Comparison of ENCODE assay signal across 8 mouse cellular contexts in the genomic region with DNA sequence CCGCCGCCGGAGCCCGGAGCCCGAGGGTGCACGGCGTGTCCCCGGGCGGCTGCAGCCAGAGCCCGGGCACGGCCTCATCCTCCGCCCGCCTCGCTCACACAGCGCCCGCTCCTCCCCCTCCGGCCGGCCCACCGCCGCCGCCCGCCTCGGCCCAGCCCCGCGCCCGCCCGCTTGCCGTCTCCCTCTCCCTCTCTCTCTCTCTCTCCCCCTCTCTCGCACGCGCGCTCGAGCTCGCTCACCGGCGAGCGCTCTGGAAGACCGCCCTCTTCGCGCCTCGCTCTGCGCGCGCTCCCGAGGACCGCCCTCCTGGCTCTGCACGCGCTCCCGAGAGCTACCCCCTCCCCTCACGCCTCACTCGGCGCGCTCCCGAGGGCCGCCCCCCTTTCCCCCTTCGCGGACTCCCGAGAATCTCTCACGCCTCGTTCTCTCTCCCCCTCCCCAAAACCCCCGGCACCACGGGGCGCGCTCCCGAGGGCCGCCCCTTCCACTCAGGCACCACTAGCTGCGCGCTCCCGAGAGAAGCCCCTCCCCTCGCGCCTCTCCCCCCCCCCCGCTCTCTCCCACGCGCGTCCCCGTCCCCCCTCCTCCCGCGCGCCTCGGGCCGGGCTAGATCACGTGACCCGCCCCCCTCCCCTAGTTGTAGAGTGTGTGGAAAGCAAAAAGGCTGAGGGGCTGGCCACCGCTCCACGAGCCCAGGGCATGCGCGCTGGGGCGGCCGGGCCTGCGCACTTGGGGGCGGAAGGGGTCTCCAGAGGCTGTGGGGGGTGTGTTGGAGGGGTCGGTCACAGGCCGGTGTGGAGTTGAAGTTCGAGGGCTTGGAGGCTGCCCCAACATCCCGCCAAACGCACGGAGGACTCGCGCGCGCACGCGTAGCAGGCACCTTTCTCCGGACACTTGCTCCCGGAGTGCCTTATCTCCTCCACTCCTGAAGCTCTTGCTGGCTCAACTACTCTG. TPM values are rescaled to one million over a fixed set of nuclear protein-coding genes. Genes with fewer than 3 reads are reported as not detected.
A peak's percentile ranks its signal among the peaks of the same experiment; 100 is the strongest.
DNase-seq lines count a peak whose midpoint lies in the region; ATAC-seq and TF ChIP-seq lines count a peak whose summit lies in the region.

A gene (minus strand): TSS at position 227 of the 954 bp plus-strand sequence.

- H3K9me3 ChIP-seq in E14TG2a.4 (ENCODE audit: low read length) = no peaks in the 10 kb centered on the region
- H3K9me3 ChIP-seq in forebrain, embryonic 16.5 days (ENCODE audit: control insufficient read depth, low read length) = no peaks in the 10 kb centered on the region
- no peaks in the 10 kb centered on the region for H3K9me3 ChIP-seq in liver, postnatal 0 days (ENCODE audit: low read length)

- TF ChIP-seq EP300 in liver, postnatal 0 days (IDR thresholded peaks at IDR 0.05; ENCODE audit: low read depth) = no peak

- ATAC-seq in forebrain, embryonic 16.5 days = peak; percentile 91
- peak; percentile 91 for ATAC-seq in liver, postnatal 0 days

- peak within 1 kb of the TSS; percentile 83 for H3K4me3 ChIP-seq in E14TG2a.4 (replicated peaks; ENCODE audit: low read length)
- H3K4me3 ChIP-seq in forebrain, embryonic 16.5 days (replicated peaks; ENCODE audit: low read length) = peak within 1 kb of the TSS; percentile 95
- peak within 1 kb of the TSS; percentile 62 for H3K4me3 ChIP-seq in liver, postnatal 0 days (ENCODE audit: low read depth, low read length)
- peak within 1 kb of the TSS; percentile 85 for H3K4me3 ChIP-seq in olfactory bulb, adult 2 months (ENCODE audit: insufficient read depth, low read depth, low read length)

- DNase-seq in cerebellum, adult 11 months = peak; percentile 85
- DNase-seq in heart, postnatal 14 days = peak; percentile 89 to 93
- peak; percentile 83 to 89 for DNase-seq in layer of hippocampus, adult 18-20 months (ENCODE audit: low spot score in 2 of 2)
- DNase-seq in liver, postnatal 0 days = peak; percentile 86
- DNase-seq in thymus, postnatal 0 days (ENCODE audit: low spot score) = peak; percentile 59

- no peaks in the 10 kb centered on the region for H3K36me3 ChIP-seq in E14TG2a.4 (ENCODE audit: insufficient read depth, low read length)
- H3K36me3 ChIP-seq in forebrain, embryonic 16.5 days (ENCODE audit: control insufficient read depth, insufficient read depth) = no peaks in the 10 kb centered on the region
- H3K36me3 ChIP-seq in liver, postnatal 0 days (replicated peaks; ENCODE audit: insufficient read depth, low read length) = no peaks in the 10 kb centered on the region

- no peak for TF ChIP-seq CTCF in E14TG2a.4 (conservative IDR thresholded peaks at IDR 0.05; ENCODE audit: low read length)
- no peak for TF ChIP-seq CTCF in liver, postnatal 0 days (IDR thresholded peaks at IDR 0.05; ENCODE audit: low read depth)
- 0 out of 2 replicates have a peak, but pooled peaks have one; percentile 5 for TF ChIP-seq CTCF in olfactory bulb, adult 2 months (IDR thresholded peaks at IDR 0.05; ENCODE audit: insufficient read depth, low read depth, low read length)

- peak within 1 kb of the TSS; percentile 98 for H3K9ac ChIP-seq in forebrain, embryonic 16.5 days (replicated peaks; ENCODE audit: low read depth, low read length)
- peak within 1 kb of the TSS; percentile 46 for H3K9ac ChIP-seq in liver, postnatal 0 days (replicated peaks)

- WGBS in forebrain, embryonic 16.5 days = under 1% methylated on average over 80 of the region's 105 CpGs
- under 1% methylated on average over 77 of the region's 105 CpGs for WGBS in liver, postnatal 0 days (ENCODE audit: insufficient replicate concordance)
- under 1% methylated on average over 89 of the region's 105 CpGs for WGBS in olfactory bulb, adult 2 months

- peaks cover 70% of the 10 kb centered on the region for H3K27me3 ChIP-seq in E14TG2a.4 (ENCODE audit: insufficient read depth, low read length)
- H3K27me3 ChIP-seq in forebrain, embryonic 16.5 days (replicated peaks; ENCODE audit: control insufficient read depth, insufficient read depth, low read length) = no peaks in the 10 kb centered on the region
- H3K27me3 ChIP-seq in liver, postnatal 0 days (ENCODE audit: insufficient read depth, low read length) = peaks cover 30% of the 10 kb centered on the region

- peak within 1 kb of the TSS; percentile 93 for H3K27ac ChIP-seq in forebrain, embryonic 16.5 days (ENCODE audit: low read length)
- peak within 1 kb of the TSS; percentile 48 for H3K27ac ChIP-seq in liver, postnatal 0 days (ENCODE audit: low read depth)
- peak within 1 kb of the TSS; percentile 70 for H3K27ac ChIP-seq in olfactory bulb, adult 2 months (ENCODE audit: insufficient read depth, low read depth, low read length)

- 0 out of 2 replicates have a peak, but pooled peaks have one; percentile 67 for TF ChIP-seq POLR2A in olfactory bulb, adult 2 months (IDR thresholded peaks at IDR 0.05; ENCODE audit: insufficient read depth, low read depth, low read length)

- peak within 1 kb of the TSS; percentile 73 for H3K4me2 ChIP-seq in forebrain, embryonic 16.5 days (ENCODE audit: low read length)
- peak within 1 kb of the TSS; percentile 87 for H3K4me2 ChIP-seq in liver, postnatal 0 days (ENCODE audit: low read depth, low read length)

- intact Hi-C loops in heart, postnatal 14 days (cut with DNase I) = loop anchor here (5.0 kb wide), 5 partner anchors 56 to 311 kb away; no protein-coding TSS in a partner anchor

- H3K4me1 ChIP-seq in E14TG2a.4 (replicated peaks; ENCODE audit: low read depth, low read length) = peaks cover 20% of the 10 kb centered on the region
- peaks cover 26% of the 10 kb centered on the region for H3K4me1 ChIP-seq in forebrain, embryonic 16.5 days (replicated peaks; ENCODE audit: control insufficient read depth, insufficient read depth, low read length)
- H3K4me1 ChIP-seq in liver, postnatal 0 days (ENCODE audit: insufficient read depth) = peaks cover 5% of the 10 kb centered on the region; the same call in 1 of the 2 replicates
- H3K4me1 ChIP-seq in olfactory bulb, adult 2 months (ENCODE audit: control insufficient read depth, insufficient read depth, low read length) = peaks cover 4% of the 10 kb centered on the region

RNA-seq across cellular contexts. Expression of the gene that starts here (rescaled TPM):
- polyA plus RNA-seq in forebrain, embryonic 16.5 days (2015; fragmentation: Nextera tagmentation; extraction: Ambion mirVana) = 79.1 and 97.2 TPM in 2 replicates
- 10 to 100 TPM; 43.1 to 47.3 TPM for total RNA-seq in heart, postnatal 14 days (2021)
- 100 to 1,000 TPM; 142 to 145 TPM for total RNA-seq in layer of hippocampus, adult 18-20 months (2021)
- polyA plus RNA-seq in liver, postnatal 0 days (2015; fragmentation: Nextera tagmentation; extraction: Ambion mirVana) = 0.96 and 1.0 TPM in 2 replicates
- polyA plus RNA-seq in olfactory bulb, adult 2 months (2012; ENCODE audit: insufficient read depth, insufficient read length, low replicate concordance, missing spikeins) = not detected in 2 replicates
- polyA plus RNA-seq in thymus, postnatal 0 days (2015; fragmentation: Nextera tagmentation; extraction: Ambion mirVana) = 1.9 and 2.8 TPM in 2 replicates

Comparison
In these comparisons a context has a peak if more than half of its experiments do, and no peak if none do; other contexts are left out.
1. Peak in every context shown above with its lines: DNase-seq, ATAC-seq, H3K4me3 ChIP-seq and H3K27ac ChIP-seq.
2. RNA of the gene that starts here (polyA plus RNA-seq): 79.1 to 97.2 TPM in forebrain, embryonic 16.5 days; 1.9 to 2.8 TPM in thymus, postnatal 0 days, 0.96 to 1.0 TPM in liver, postnatal 0 days and not detected in olfactory bulb, adult 2 months; every median in the first group is over 10 times any median in the second.